Mouse (Mus musculus): ENCODE data around the gene Tmem117.
A peak's percentile ranks its signal among the peaks of the same experiment; 100 is the strongest.

Tmem117 gene

GRCm38 (mm10) chr15:94893201-94893600 is 264.2 kb downstream of the Tmem117 start:
- DNase-seq (ENCODE audit: low read depth, low spot score) = no peak

GRCm38 (mm10) chr15:94894086-94894485 is 265.1 kb downstream of the Tmem117 start:
- DNase-seq (ENCODE audit: low read depth, low spot score) = no peak

- DNase-seq (ENCODE audit: low read depth, low spot score) = no peak
Measured at GRCm38 (mm10) chr15:94895681-94896080, 266.6 kb downstream of the Tmem117 start.

- DNase-seq (ENCODE audit: low read depth, low spot score) = no peak
Measured at GRCm38 (mm10) chr15:94903188-94903587, 274.2 kb downstream of the Tmem117 start.

- DNase-seq (ENCODE audit: low read depth, low spot score) = no peak
Measured at GRCm38 (mm10) chr15:94904672-94905407, 275.8 kb downstream of the Tmem117 start.

GRCm38 (mm10) chr15:94921672-94922071 is 292.6 kb downstream of the Tmem117 start:
- no peak for DNase-seq (ENCODE audit: low read depth, low spot score)

- DNase-seq (ENCODE audit: low read depth, low spot score) = no peak
Measured at GRCm38 (mm10) chr15:94927986-94928385, 299.0 kb downstream of the Tmem117 start.

GRCm38 (mm10) chr15:94930743-94931142 is 301.7 kb downstream of the Tmem117 start:
- DNase-seq (ENCODE audit: low read depth, low spot score) = no peak

GRCm38 (mm10) chr15:94933044-94933443 is 304.0 kb downstream of the Tmem117 start:
- no peak for DNase-seq (ENCODE audit: low read depth, low spot score)

GRCm38 (mm10) chr15:94933480-94933879 is 304.4 kb downstream of the Tmem117 start:
- DNase-seq (ENCODE audit: low read depth, low spot score) = no peak

- no peak for DNase-seq (ENCODE audit: low read depth, low spot score)
Measured at GRCm38 (mm10) chr15:94941954-94942353, 312.9 kb downstream of the Tmem117 start.

- no peak for DNase-seq (ENCODE audit: low read depth, low spot score)
Measured at GRCm38 (mm10) chr15:94942465-94942864, 313.4 kb downstream of the Tmem117 start.

GRCm38 (mm10) chr15:94943891-94944290 is 314.9 kb downstream of the Tmem117 start:
- DNase-seq (ENCODE audit: low read depth, low spot score) = no peak

- DNase-seq (ENCODE audit: low read depth, low spot score) = no peak
Measured at GRCm38 (mm10) chr15:94951382-94952048, 322.5 kb downstream of the Tmem117 start.

GRCm38 (mm10) chr15:94956697-94957096 is 327.7 kb downstream of the Tmem117 start:
- DNase-seq (ENCODE audit: low read depth, low spot score) = no peak

GRCm38 (mm10) chr15:94957202-94957601 is 328.2 kb downstream of the Tmem117 start:
- no peak for DNase-seq (ENCODE audit: low read depth, low spot score)

- no peak for DNase-seq (ENCODE audit: low read depth, low spot score)
Measured at GRCm38 (mm10) chr15:94967004-94967403, 338.0 kb downstream of the Tmem117 start.

GRCm38 (mm10) chr15:94968403-94969180 is 339.6 kb downstream of the Tmem117 start:
- DNase-seq (ENCODE audit: low read depth, low spot score) = no peak

- DNase-seq (ENCODE audit: low read depth, low spot score) = no peak
Measured at GRCm38 (mm10) chr15:94981798-94982197, 352.8 kb downstream of the Tmem117 start.

- no peak for DNase-seq (ENCODE audit: low read depth, low spot score)
Measured at GRCm38 (mm10) chr15:94995352-94995751, 366.3 kb downstream of the Tmem117 start.

- DNase-seq (ENCODE audit: low read depth, low spot score) = peak; percentile 49
Measured at GRCm38 (mm10) chr15:95005121-95005824, 376.2 kb downstream of the Tmem117 start.

GRCm38 (mm10) chr15:95022251-95022650 is 393.2 kb downstream of the Tmem117 start:
- no peak for DNase-seq (ENCODE audit: low read depth, low spot score)
